Mouse (Mus musculus): Measurements from ENCODE around the gene Arsg. TPM values are rescaled to one million over a fixed set of nuclear protein-coding genes. Genes with fewer than 3 reads are reported as not detected.

Arsg gene
- polyA plus RNA-seq (2015; fragmentation: Nextera tagmentation; extraction: Ambion mirVana): 5.3 and 6.5 TPM in 2 replicates

DNA sequence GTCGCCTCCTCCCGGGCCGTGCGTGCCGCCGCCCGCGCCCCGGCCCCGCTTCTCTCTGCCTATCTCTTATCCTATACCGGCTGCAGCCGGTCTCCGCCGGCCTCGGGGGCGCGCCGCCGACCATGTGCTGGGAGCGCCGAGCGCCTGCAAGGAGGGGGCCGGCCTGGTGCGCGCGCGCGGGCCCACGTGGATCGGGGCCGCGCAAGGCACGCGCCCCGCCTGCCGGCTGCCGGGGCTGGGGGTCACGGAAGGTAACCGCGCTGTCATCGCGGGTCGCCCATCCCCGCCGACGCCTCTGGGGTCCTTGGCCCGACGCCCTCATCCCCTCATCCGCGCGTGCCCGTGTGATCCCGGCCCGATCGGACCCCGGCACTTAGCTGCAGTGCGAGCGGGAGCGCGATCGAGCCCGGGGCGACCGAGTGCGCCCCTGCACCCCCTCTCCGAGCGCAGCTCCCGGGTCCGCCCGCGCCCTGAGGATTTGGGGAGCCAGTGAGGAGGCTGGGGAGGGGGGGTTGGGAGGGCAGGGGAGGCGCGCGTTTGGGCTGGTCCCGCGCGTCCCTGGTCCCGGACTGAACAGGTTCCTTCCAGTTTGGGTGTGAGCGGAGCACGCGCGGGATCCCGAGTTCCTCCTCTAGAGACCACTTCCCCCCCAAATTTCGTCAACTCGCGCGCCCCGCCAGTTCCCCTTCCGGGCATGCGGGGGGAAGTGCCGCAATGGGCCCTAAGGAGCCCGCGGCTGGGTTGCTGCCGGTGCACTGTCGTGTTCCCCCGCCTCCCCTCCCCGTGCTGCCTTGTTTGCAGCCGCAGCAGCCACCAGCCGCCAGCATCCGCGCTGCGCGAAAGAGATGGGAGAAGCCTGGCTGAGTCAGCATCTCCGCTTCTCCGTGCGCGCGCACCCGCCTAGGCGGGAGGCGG lies at the start of gene Arsg, which contains the start of gene Slc16a6:
Gene Arsg (plus strand): TSS at position 204 of the 915 bp plus-strand sequence.
Gene Slc16a6 (minus strand): TSS at position 428 of the 915 bp plus-strand sequence.
- no peaks in the 10 kb centered on the region for H3K9me3 ChIP-seq (ENCODE audit: low read length)
- H3K36me3 ChIP-seq (ENCODE audit: insufficient read depth, low read length): no peaks in the 10 kb centered on the region
- peak; percentile 85 for ATAC-seq (ENCODE audit: low FRiP score, low TSS enrichment)
- under 1% methylated on average over 86 of the region's 111 CpGs for WGBS
- peaks cover 26% of the 10 kb centered on the region for H3K4me1 ChIP-seq (ENCODE audit: insufficient read depth, low read length)
- peak within 1 kb of the TSS; percentile 91 for H3K9ac ChIP-seq (replicated peaks; ENCODE audit: low read length)
- peak within 1 kb of the TSS; percentile 75 for H3K4me3 ChIP-seq (ENCODE audit: low read length)
- peak within 1 kb of the TSS; percentile 85 for H3K27ac ChIP-seq (ENCODE audit: low read length)
- peak within 1 kb of the TSS; percentile 95 for H3K4me2 ChIP-seq (replicated peaks; ENCODE audit: low read depth, low read length)
- no peaks in the 10 kb centered on the region for H3K27me3 ChIP-seq (ENCODE audit: insufficient read depth, low read length)

DNA sequence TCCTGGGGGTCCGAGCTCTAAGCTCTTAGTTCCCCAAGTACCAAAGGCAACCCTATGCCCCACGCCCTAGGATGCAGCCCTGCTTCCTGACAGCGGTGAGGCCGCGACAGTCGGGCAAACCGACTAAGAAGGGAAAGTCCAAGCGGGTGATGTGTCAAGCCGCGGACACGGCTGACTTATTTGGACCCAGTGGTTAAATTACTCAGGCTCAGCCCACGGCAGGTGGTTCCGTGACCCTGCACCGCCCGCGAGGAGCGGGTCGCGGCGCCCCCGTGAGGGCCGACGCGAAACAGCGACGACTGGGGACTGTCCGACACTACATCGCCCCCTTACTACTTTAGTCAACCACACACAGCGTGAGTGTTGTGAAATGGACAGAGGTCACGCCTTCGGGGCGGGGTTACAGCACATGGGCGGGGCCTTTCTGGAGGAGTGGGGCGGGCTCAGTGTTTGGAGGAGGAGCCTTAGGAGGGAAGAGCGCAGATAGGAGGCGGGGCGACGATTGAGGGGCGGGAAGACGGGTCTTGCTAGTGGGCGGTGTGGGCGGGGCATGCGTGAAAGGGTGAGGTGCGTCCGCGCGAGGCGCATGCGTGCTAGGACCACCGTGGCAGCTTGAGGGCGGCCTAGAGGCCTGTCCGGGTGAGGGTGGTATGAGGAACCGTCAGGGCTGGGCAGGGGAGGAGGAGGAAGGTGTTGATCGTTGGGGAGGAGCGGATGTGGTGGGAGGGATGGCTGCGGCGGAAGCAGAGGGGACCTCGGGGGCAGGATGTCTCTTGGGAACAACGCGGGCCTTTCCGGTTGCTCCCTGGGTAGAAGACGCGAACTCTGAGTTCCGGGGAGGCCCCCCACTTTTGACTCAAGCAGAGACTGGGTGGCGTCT lies 47.5 kb upstream of the Arsg start, which contains the start of gene Amz2:
Gene Amz2 (plus strand): TSS at position 555 of the 880 bp plus-strand sequence.
- Histone ChIP-seq H3K9ac (replicated peaks; ENCODE audit: low read length) (peak within 1 kb of the TSS; percentile 77), H3K4me1 (ENCODE audit: insufficient read depth, low read length) (peaks cover 7% of the 10 kb centered on the region), H3K27ac (ENCODE audit: low read length) (peak within 1 kb of the TSS; percentile 90), H3K9me3 (ENCODE audit: low read length) (no peaks in the 10 kb centered on the region; the same call in 1 of the 2 replicates), H3K27me3 (ENCODE audit: insufficient read depth, low read length) (no peaks in the 10 kb centered on the region), H3K4me2 (replicated peaks; ENCODE audit: low read depth, low read length) (peak within 1 kb of the TSS; percentile 75), H3K36me3 (ENCODE audit: insufficient read depth, low read length) (peaks cover 21% of the 10 kb centered on the region), H3K4me3 (ENCODE audit: low read length) (peak within 1 kb of the TSS; percentile 71)
- under 1% methylated on average over 64 of the region's 65 CpGs for WGBS
- ATAC-seq (ENCODE audit: low FRiP score, low TSS enrichment): peak; percentile 97

DNA sequence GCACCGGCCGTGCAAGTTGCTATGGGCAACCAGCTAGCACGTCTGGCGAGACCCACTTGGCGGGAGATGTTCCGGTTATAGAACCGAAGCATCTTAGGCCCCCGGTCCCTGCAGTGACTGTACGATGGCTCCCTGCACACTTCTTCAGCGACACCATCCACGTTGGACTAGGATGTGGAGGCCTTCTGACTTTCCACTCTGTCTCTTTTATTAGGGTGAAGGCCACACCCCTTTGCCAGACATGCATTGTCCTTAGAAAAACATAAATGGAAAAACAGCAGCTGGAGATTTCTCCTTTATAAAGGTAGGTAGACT lies 46.9 kb upstream of the Arsg start:
- Histone ChIP-seq H3K9me3 (ENCODE audit: low read length) (no peaks in the 10 kb centered on the region; the same call in 1 of the 2 replicates), H3K4me2 (replicated peaks; ENCODE audit: low read depth, low read length) (peak overlapping the region; percentile 75), H3K4me1 (ENCODE audit: insufficient read depth, low read length) (peaks cover 7% of the 10 kb centered on the region), H3K27ac (ENCODE audit: low read length) (peak overlapping the region; percentile 90), H3K27me3 (ENCODE audit: insufficient read depth, low read length) (no peaks in the 10 kb centered on the region), H3K36me3 (ENCODE audit: insufficient read depth, low read length) (peaks cover 25% of the 10 kb centered on the region), H3K9ac (replicated peaks; ENCODE audit: low read length) (peak overlapping the region; percentile 77), H3K4me3 (ENCODE audit: low read length) (peak overlapping the region; percentile 71)
- no peak for ATAC-seq (ENCODE audit: low FRiP score, low TSS enrichment)
- under 1% methylated on average over 11 of the region's 11 CpGs for WGBS

GRCm38 (mm10) chr11:109427353-109427752 lies 45.8 kb upstream of the Arsg start:
- Histone ChIP-seq H3K27me3 (ENCODE audit: insufficient read depth, low read length) (no peaks in the 10 kb centered on the region), H3K4me2 (replicated peaks; ENCODE audit: low read depth, low read length) (no peak overlapping the region), H3K36me3 (ENCODE audit: insufficient read depth, low read length) (peaks cover 25% of the 10 kb centered on the region), H3K4me3 (ENCODE audit: low read length) (no peak overlapping the region), H3K27ac (ENCODE audit: low read length) (no peak overlapping the region), H3K9ac (replicated peaks; ENCODE audit: low read length) (no peak overlapping the region), H3K4me1 (ENCODE audit: insufficient read depth, low read length) (peaks cover 7% of the 10 kb centered on the region), H3K9me3 (ENCODE audit: low read length) (no peaks in the 10 kb centered on the region; the same call in 1 of the 2 replicates)
- ATAC-seq (ENCODE audit: low FRiP score, low TSS enrichment): no peak
- WGBS: 90% methylated on average over 5 of the region's 5 CpGs

DNA sequence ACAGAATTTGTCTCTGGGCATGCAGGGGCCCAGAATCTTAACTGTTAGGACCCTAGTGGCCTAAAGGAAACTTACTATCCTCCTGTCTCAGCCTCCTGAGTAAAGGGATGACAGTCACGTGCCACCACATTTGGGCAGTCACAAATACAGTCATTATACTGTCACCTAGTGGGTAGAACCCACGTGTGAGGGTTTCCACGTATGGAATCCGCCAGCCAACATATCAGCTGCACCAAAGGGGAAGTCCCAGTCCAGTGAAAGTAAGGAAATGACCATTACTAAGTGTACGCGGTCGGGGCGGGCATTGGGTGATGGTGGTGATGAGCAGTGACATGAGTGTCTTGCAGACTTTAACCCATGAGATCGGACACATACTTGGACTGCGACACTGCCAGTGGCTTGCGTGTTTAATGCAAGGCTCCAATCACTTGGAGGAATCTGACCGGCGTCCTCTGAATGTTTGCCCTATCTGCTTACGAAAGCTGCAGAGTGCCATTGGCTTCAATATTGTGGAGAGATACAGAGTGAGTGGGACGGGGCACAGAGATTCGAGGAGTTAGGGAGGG lies 38.9 kb upstream of the Arsg start:
- Histone ChIP-seq H3K4me3 (ENCODE audit: low read length) (no peak overlapping the region), H3K36me3 (ENCODE audit: insufficient read depth, low read length) (peaks cover 42% of the 10 kb centered on the region), H3K4me2 (replicated peaks; ENCODE audit: low read depth, low read length) (no peak overlapping the region), H3K4me1 (ENCODE audit: insufficient read depth, low read length) (peaks cover 1% of the 10 kb centered on the region; the same call in 1 of the 2 replicates), H3K9me3 (ENCODE audit: low read length) (no peaks in the 10 kb centered on the region), H3K27me3 (ENCODE audit: insufficient read depth, low read length) (no peaks in the 10 kb centered on the region), H3K9ac (replicated peaks; ENCODE audit: low read length) (no peak overlapping the region), H3K27ac (ENCODE audit: low read length) (no peak overlapping the region)
- no peak for ATAC-seq (ENCODE audit: low FRiP score, low TSS enrichment)
- WGBS: 89% methylated on average over 16 of the region's 16 CpGs

- H3K27ac ChIP-seq (ENCODE audit: low read length): no peak overlapping the region
- peaks cover 14% of the 10 kb centered on the region for H3K4me1 ChIP-seq (ENCODE audit: insufficient read depth, low read length)
- peaks cover 26% of the 10 kb centered on the region for H3K36me3 ChIP-seq (ENCODE audit: insufficient read depth, low read length)
- no peaks in the 10 kb centered on the region for H3K27me3 ChIP-seq (ENCODE audit: insufficient read depth, low read length)
- H3K9ac ChIP-seq (replicated peaks; ENCODE audit: low read length): no peak overlapping the region
- ATAC-seq (ENCODE audit: low FRiP score, low TSS enrichment): no peak
- 68% methylated on average over 8 of the region's 8 CpGs for WGBS
- no peak overlapping the region for H3K4me2 ChIP-seq (replicated peaks; ENCODE audit: low read depth, low read length)
- H3K4me3 ChIP-seq (ENCODE audit: low read length): no peak overlapping the region
- no peaks in the 10 kb centered on the region for H3K9me3 ChIP-seq (ENCODE audit: low read length)
These were observed 36.3 kb upstream of the Arsg start for GRCm38 (mm10) chr11:109436889-109437288.

GRCm38 (mm10) chr11:109439209-109439608 lies 34.0 kb upstream of the Arsg start:
- H3K36me3 ChIP-seq (ENCODE audit: insufficient read depth, low read length): peaks cover 20% of the 10 kb centered on the region
- H3K27ac ChIP-seq (ENCODE audit: low read length): no peak overlapping the region; the same call in 1 of the 2 replicates
- H3K27me3 ChIP-seq (ENCODE audit: insufficient read depth, low read length): no peaks in the 10 kb centered on the region
- H3K4me3 ChIP-seq (ENCODE audit: low read length): peak overlapping the region; percentile 62
- H3K4me2 ChIP-seq (replicated peaks; ENCODE audit: low read depth, low read length): peak overlapping the region; percentile 80
- ATAC-seq (ENCODE audit: low FRiP score, low TSS enrichment): 0 out of 2 replicates have a peak, but pooled peaks have one; percentile 37
- 8% methylated on average over 5 of the region's 5 CpGs for WGBS
- no peaks in the 10 kb centered on the region for H3K9me3 ChIP-seq (ENCODE audit: low read length)
- H3K4me1 ChIP-seq (ENCODE audit: insufficient read depth, low read length): peaks cover 14% of the 10 kb centered on the region
- peak overlapping the region; percentile 71; the same call in 1 of the 2 replicates for H3K9ac ChIP-seq (replicated peaks; ENCODE audit: low read length)

DNA sequence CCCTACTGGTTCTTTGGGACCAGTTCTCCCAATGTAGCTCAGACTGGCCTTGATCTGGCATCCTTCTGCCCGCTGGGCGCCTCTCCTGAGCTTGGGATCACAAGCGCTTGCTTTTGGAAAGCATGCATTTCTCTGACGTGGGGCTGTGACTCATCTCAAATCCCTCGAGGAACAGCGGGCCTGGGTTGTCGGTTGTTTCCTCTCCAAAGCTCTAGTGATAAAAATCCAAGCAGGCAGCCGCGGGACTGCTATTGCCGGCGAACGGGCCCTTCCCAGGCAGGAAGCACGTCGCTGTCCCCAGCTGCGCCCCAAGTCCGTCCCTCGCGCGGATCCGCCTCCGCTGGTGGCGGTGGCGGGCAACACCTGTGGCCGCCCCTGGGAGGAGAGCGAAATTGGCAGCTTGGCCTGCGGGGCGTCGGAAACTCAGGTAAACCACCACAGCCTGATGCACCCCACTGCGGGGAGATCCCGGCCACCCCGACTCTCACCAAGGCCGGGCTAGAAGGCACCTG lies 33.3 kb upstream of the Arsg start:
- Histone ChIP-seq H3K4me2 (replicated peaks; ENCODE audit: low read depth, low read length) (peak overlapping the region; percentile 80), H3K9me3 (ENCODE audit: low read length) (no peaks in the 10 kb centered on the region), H3K4me3 (ENCODE audit: low read length) (peak overlapping the region; percentile 62), H3K9ac (replicated peaks; ENCODE audit: low read length) (peak overlapping the region; percentile 71), H3K27ac (ENCODE audit: low read length) (peak overlapping the region; percentile 44), H3K4me1 (ENCODE audit: insufficient read depth, low read length) (peaks cover 14% of the 10 kb centered on the region), H3K27me3 (ENCODE audit: insufficient read depth, low read length) (no peaks in the 10 kb centered on the region), H3K36me3 (ENCODE audit: insufficient read depth, low read length) (peaks cover 13% of the 10 kb centered on the region)
- ATAC-seq (ENCODE audit: low FRiP score, low TSS enrichment): peak; percentile 72
- WGBS: under 1% methylated on average over 32 of the region's 32 CpGs

GRCm38 (mm10) chr11:109440641-109441040 lies 32.5 kb upstream of the Arsg start:
- no peaks in the 10 kb centered on the region for H3K9me3 ChIP-seq (ENCODE audit: low read length)
- no peak overlapping the region for H3K27ac ChIP-seq (ENCODE audit: low read length)
- H3K4me3 ChIP-seq (ENCODE audit: low read length): peak overlapping the region; percentile 62
- WGBS: 64% methylated on average over 4 of the region's 4 CpGs
- H3K36me3 ChIP-seq (ENCODE audit: insufficient read depth, low read length): 0 out of 2 replicates have a peak, but pooled peaks cover 8% of the 10 kb centered on the region
- H3K27me3 ChIP-seq (ENCODE audit: insufficient read depth, low read length): no peaks in the 10 kb centered on the region
- H3K4me1 ChIP-seq (ENCODE audit: insufficient read depth, low read length): peaks cover 14% of the 10 kb centered on the region
- H3K9ac ChIP-seq (replicated peaks; ENCODE audit: low read length): no peak overlapping the region
- ATAC-seq (ENCODE audit: low FRiP score, low TSS enrichment): no peak
- peak overlapping the region; percentile 80 for H3K4me2 ChIP-seq (replicated peaks; ENCODE audit: low read depth, low read length)

Measured in kidney, embryonic 16.5 days (tissue).